Mouse (Mus musculus) gastrocnemius, adult 2 months (tissue): ENCODE results near the gene Pmfbp1. TPM values are rescaled to one million over a fixed set of nuclear protein-coding genes. Genes with fewer than 3 reads are reported as not detected.
"Not testable (repeated sequence)": the region's sequence is repeated elsewhere in the genome, so short reads cannot be mapped to it uniquely, and the experiment has no call there.

Experiments
- DNase-seq: peaks from one replicate; pipeline ENCODE4 v3.0.0; 2022
- H3K27ac ChIP-seq: fragments of 200-600 bp; 2 replicates; pipeline ENCODE4 v1.8.1; 2022; ENCODE audit warnings: mild to moderate bottlenecking
- H3K4me3 ChIP-seq: fragments of 200-600 bp; 2 replicates; pipeline ENCODE4 v1.8.1; 2022; ENCODE audit warnings: mild to moderate bottlenecking, moderate library complexity
- CTCF ChIP-seq: fragments of 200-600 bp; IDR thresholded peaks from 2 replicates; pipeline ENCODE4 v1.8.1; 2022; ENCODE audit warnings: antibody characterized with exemption, mild to moderate bottlenecking, moderate library complexity
- intact Hi-C: fragments of 180-260 bp; cut with DNase I; formaldehyde crosslinking; loops from one replicate; pipeline ENCODE4 v1.15.1; 2025
- long read RNA-seq, 2 experiments: library from polyadenylated mRNA; stranded (forward); transcript quantifications; one replicate each; pipeline ENCODE4 v2.0.0; 2021
- total RNA-seq, 2 experiments: library from RNA; stranded (reverse); gene quantifications; 2 replicates each; pipeline ENCODE4 v1.2.3; 2021

Pmfbp1 gene
- total RNA-seq, result not detected
- long read RNA-seq, experiment 1, result 0 reads
- long read RNA-seq, experiment 2, result 0 reads

DNA sequence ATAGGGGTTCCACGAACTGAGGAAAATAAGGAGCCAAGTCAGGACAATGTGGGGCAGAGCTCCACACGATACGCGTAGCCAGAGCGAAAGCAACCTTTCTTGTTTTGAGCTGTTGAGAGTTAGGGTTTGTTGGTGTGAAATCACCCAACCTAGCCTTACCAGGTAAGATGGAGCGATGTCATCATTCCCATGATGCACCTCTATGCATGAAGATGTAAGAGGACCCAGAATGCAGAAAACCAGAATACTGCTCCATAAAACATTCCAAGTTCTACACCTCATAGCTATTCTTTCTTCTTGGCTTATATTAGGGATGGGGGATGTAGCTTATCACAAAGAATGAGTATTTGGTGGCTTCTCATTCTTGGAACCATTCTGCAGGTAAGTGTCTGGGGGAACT is at the start of gene Pmfbp1:
TSS of gene Pmfbp1 (plus strand) at position 301 of the 400 bp plus-strand sequence.
- Histone ChIP-seq H3K27ac (no peak within 1 kb of the TSS), H3K4me3 (no peak within 1 kb of the TSS)
- no peak for DNase-seq
- TF ChIP-seq CTCF, result no peak
- intact Hi-C loops, result no loop called here

DNA sequence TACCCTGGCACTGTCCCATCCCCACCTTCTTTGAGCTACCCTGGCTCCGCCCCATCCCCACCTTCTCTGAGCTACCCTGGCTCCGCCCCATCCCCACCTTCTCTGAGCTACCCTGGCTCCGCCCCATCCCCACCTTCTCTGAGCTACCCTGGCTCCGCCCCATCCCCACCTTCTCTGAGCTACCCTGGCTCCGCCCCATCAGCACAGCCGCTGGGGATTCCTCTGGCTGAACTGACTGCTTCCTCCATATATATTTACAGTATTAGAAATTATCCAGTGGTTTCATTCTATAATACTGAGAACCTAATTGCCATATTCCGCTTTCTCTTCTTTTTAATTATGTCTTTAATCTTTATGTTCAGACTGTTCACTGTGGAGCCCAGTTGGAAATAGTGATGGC is 46.9 kb upstream of the Pmfbp1 start:
- intact Hi-C loops, H3K27ac ChIP-seq, H3K4me3 ChIP-seq, DNase-seq: not testable (repeated sequence)

DNA sequence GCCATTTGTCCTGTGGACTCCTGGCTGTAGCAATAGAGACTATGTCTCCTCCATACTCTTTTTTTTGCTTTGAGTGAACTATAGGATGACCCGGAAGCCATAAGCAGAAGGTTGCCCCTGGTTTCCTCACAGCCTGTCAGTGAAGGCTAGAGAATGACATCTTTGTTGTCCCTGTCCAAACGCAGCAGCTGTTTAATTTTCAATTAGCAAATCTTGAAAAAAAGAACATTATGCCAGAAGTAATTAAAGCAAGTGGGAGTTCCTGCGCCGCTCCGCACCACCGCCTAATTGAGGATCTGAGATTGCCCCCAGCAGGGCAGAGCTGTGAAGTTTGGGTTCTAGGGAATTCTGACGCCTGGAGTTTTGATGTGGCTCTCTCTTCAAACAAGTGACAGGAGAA is 42.8 kb upstream of the Pmfbp1 start:
- no peak for DNase-seq
- Histone ChIP-seq H3K4me3 (no peak overlapping the region), H3K27ac (no peak overlapping the region)
- TF ChIP-seq CTCF, result no peak
- intact Hi-C loops, result no loop called here

DNA sequence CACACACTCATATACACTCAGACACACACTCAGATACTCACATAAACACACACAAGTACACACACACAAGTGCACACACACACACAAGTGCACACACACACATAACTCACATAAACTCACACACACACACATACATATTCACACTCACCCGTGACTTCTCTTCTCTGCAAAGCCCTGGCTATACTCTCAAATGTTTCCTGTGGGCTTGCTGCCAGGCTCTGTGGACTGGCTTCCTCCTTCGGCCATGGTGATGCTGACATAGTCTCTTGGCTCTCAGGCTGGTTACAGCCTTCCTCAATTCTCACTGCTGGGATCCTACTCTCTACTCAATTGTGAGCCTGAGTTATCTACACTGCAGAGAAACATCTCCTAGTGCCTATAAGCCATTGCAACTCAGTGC is 38.7 kb upstream of the Pmfbp1 start:
- DNase-seq, result no peak
- Histone ChIP-seq H3K27ac (no peak overlapping the region), H3K4me3 (no peak overlapping the region)
- TF ChIP-seq CTCF, result no peak
- intact Hi-C loops, result no loop called here

DNA sequence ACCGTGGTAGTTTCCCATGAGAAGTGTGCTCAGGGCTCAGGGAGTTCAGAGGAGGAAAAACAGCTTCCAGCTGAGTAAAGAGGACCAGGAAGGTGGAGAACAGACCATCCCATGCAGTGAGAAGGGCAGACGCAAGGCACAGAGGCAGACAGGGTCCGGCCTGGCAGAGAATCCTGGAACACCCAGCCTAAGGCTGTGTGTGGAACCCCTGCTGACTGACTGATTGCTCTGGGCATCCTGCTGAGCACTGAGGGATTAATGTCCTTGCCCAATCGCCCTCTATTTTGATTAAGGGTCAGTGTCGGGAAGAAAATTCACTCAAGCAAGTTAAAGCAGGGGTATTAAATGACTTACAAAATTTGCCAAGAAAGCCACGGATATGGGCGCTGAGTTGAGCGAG is 36.4 kb upstream of the Pmfbp1 start:
- no peak overlapping the region for H3K4me3 ChIP-seq
- intact Hi-C loops, result no loop called here

DNA sequence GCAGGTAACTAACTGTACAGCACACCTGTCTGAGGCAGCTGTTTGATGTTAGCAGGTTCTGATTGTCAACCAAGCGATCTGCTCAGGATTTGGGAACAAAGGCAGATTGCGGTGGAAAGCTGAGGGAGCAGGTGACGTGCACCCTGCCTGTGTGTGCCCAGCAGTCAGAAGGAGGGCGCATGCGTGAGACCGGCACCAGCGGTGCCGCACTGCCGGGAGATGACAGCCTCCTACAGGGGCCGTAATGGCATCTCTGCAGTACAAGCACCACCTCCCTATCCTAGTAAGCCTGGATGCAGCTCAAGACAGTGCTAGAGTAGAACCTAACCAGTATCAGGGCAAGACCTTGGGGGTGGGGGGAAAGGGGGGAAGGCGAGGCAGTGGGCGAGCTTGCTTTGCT is 35.2 kb upstream of the Pmfbp1 start:
- Histone ChIP-seq H3K4me3 (peak overlapping the region; percentile 52), H3K27ac (0 out of 2 replicates have a peak overlapping the region, but pooled peaks have one; percentile 24)
- peak; percentile 44 for DNase-seq
- intact Hi-C loops, result no loop called here
- no peak for TF ChIP-seq CTCF

More for the DNA sequence above, 36.4 kb upstream of the Pmfbp1 start:
- no peak for TF ChIP-seq CTCF
- DNase-seq, result no peak
- no peak overlapping the region for H3K27ac ChIP-seq

DNA sequence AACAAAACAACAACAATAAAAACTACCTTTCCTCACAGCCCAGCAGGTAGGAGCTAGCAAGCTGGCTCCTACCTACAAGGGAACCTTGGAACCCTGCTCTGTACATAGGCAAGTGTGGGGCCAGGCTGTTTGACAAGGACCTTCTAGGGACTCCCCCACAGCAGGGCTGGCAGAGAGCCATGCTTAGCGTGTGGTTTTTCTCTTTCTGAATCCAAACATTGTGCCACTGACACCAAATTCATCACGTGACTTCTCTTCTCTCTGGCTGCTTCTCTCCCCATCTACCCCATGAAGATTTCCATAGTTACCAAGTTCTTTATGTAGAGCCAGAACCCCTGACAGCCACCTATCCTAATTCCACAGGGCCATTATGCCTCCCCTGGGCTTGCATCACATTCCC is 30.8 kb upstream of the Pmfbp1 start:
- intact Hi-C loops, result no loop called here
- no peak for TF ChIP-seq CTCF
- no peak for DNase-seq
- Histone ChIP-seq H3K27ac (no peak overlapping the region), H3K4me3 (no peak overlapping the region)

DNA sequence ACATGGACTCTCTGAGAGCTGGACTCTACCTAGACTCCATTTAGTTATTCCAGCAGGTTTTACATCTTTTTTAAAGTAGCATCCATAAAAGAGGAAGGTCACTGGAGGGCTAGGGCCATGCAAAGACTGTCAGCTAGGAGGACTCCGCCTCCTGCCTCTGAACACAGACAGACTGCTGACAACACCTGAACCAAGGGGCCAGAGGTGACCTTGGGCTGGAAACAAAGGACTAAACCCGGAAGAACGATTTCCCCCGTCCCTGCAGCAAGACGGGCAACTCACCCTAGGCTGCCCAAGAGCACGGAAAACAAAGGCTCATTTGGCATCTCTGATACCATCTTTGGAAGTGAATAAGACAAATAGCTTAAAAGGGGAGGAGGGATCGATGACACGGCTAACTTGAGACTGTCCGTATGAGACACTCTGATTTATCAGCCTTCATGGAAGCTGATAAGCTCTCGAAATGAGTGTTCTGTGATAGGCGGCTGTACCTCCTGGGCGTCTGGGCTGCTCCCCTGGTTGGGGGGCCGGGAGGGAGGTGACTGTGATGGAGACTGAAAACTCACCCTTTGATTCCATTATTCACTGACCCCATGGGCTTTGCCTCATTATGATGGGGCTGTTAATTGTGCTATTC is 30.0 kb upstream of the Pmfbp1 start:
- no peak for TF ChIP-seq CTCF
- H3K27ac ChIP-seq, result no peak overlapping the region
- H3K4me3 ChIP-seq, result no peak overlapping the region
- intact Hi-C loops, result no loop called here
- DNase-seq, result no peak

DNA sequence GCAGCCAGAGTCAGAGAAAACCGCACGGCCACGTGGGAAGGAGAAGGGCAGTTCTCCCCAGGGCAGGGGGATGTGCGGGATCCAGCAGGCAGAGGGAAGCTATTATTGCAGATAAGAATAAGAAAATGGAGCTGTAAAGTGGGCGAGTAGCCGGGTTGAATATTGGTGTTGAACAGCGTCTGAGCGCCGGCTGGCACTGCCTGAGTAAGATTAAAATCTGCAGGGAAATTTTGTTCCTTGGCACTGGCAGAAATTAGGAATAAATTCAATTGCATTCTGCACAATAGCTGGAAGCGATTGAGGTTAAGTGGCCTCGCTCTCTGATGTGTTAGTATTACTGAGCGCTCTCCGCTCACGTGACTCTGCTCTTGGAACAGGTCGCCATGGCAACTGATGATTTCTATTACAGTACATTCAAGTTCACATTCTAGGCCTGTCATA is 29.4 kb upstream of the Pmfbp1 start:
- intact Hi-C loops, result no loop called here
- no peak for TF ChIP-seq CTCF
- no peak for DNase-seq
- H3K27ac ChIP-seq, result no peak overlapping the region
- peak overlapping the region; percentile 41 for H3K4me3 ChIP-seq

DNA sequence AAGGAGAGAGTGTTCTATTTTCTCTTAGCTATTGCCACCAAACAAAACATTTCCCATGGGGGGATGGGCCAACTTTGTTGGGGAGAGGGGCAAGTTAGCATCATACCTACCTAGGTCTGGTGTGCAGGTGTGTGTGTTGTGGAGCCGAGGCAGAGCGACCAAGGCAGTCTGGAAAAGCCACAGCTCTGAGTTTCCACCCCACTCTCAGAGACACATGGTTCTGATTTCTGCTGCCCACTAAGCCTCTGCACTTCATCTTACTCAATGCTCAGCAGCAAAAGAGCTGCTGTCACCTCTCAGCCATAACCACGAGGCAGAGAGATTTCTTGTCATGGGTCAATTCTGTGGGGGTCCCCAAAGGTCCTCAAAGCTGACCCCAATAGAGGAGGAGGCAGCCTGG is 28.8 kb upstream of the Pmfbp1 start:
- Histone ChIP-seq H3K27ac (no peak overlapping the region), H3K4me3 (no peak overlapping the region)
- TF ChIP-seq CTCF, result no peak
- DNase-seq, result no peak
- intact Hi-C loops, result no loop called here

DNA sequence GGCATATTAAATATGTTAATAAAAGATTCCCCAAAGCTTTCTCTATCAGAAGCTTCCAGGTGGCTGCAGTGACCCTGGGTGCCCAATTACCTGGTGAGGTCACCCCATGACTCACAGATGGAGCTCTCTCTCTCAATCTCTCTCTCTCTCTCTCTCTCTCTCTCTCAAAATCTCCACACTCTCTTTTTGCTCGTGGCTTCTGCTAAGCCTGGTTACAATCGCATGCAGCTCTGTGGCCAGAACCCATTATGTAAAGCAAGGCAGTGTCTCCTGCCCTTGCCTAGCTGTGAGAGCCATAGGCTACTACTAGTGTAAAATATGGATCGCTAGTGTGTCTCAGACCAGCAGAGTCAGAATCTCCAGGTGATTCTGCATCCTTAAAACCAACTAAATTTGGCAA is 28.1 kb upstream of the Pmfbp1 start:
- Histone ChIP-seq H3K27ac (no peak overlapping the region), H3K4me3 (no peak overlapping the region)
- intact Hi-C loops, result no loop called here
- TF ChIP-seq CTCF, result no peak
- DNase-seq, result no peak

DNA sequence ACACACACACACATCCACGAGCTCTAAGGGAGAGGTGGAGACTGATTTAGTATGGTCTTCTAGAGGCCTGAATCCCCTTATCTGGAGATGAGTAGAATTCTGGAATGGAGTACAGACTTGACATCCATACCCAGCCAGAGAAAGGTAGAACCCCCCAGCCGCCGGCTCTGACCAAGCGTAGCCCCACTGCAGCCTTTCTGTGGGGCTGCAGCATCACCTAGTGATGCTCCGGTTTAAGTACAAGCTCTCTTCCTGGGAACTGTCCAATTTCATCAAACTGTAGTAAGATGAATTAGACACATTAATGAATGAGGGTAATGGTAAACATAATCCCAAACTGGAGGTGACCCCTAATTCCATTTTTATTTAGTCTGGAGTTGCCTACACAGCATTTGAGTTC is 26.3 kb upstream of the Pmfbp1 start:
- intact Hi-C loops, result no loop called here
- peak; percentile 16; the same call in 1 of the 2 replicates for TF ChIP-seq CTCF
- Histone ChIP-seq H3K4me3 (no peak overlapping the region), H3K27ac (no peak overlapping the region)
- no peak for DNase-seq

DNA sequence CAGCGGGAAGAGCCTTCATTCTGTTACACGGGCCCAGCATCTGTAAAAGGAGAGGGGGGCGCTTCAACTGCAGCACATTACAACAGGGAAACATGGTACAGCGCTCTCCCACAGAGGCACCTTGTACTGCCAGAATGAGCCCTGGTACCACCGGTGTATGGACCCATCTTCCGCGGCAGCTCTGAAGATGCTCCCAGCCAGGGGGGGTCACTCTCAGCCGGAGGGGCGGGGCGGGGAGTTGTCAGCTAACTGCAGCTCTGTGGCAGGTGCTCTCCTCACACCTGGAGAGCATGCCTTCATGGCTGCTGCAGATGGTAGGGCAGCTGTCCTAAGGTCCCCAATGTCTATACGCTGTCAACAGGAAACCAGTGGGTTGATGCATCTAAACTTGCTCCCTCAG is 25.7 kb upstream of the Pmfbp1 start:
- Histone ChIP-seq H3K4me3 (no peak overlapping the region), H3K27ac (no peak overlapping the region)
- TF ChIP-seq CTCF, result no peak
- intact Hi-C loops, result no loop called here
- no peak for DNase-seq

DNA sequence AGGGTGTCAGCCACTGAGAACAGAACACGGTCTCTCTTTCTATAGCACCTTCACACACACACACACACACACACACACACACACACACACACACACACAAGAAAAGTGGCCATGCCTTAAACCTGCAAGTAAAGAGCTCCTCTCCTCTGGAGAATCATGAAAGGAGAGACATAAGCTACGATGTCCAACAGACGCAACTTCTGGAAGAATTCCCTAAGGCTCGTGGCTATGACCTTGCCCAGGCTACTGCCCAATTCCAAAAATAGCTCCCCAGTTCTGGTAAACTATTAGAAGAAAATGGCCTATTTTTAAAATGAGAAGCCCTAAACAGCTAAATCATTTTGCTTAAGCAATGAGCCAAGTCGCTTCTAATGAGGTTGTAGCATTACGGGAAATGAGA is 22.0 kb upstream of the Pmfbp1 start:
- Histone ChIP-seq H3K27ac (peak overlapping the region; percentile 81), H3K4me3 (no peak overlapping the region)
- no peak for TF ChIP-seq CTCF
- DNase-seq, result peak; percentile 47
- intact Hi-C loops, result no loop called here
